ENCODE assay signal across 7 mouse cellular contexts in the genomic region with DNA sequence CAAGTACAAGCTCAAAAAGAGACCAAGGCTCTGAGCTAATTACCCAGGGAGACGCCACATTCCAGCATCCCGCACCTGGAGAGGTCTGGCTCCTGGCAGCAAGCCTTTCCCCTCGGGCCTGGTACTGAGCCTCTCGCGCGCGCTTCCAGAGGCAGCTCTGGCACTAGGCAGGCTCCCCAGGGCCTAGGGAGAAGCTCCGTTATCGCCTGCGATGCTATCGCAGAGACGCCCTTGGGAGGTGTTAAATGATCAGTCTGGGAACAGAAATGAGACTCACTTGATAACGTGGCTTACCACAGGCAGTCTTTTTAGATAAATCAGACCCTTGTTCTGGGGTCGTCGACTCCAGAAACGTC.
DNase-seq lines count a peak whose midpoint lies in the region; ATAC-seq and TF ChIP-seq lines count a peak whose summit lies in the region.

No protein-coding gene starts in this region.

- peak overlapping the region; percentile 95 for H3K4me3 ChIP-seq in testis, adult 2 months (ENCODE audit: control insufficient read depth, low read depth, low read length)
- peak overlapping the region; percentile 86 for H3K4me3 ChIP-seq in forebrain, embryonic 12.5 days (replicated peaks)
- peak overlapping the region; percentile 93 for H3K4me3 ChIP-seq in liver, embryonic 13.5 days (replicated peaks)

- H3K9me3 ChIP-seq in forebrain, embryonic 12.5 days = no peaks in the 10 kb centered on the region
- no peaks in the 10 kb centered on the region for H3K9me3 ChIP-seq in liver, embryonic 13.5 days (replicated peaks)

- H3K27me3 ChIP-seq in testis, adult 2 months (ENCODE audit: control insufficient read depth, insufficient read depth, low read length) = no peaks in the 10 kb centered on the region
- H3K27me3 ChIP-seq in forebrain, embryonic 12.5 days = no peaks in the 10 kb centered on the region
- no peaks in the 10 kb centered on the region for H3K27me3 ChIP-seq in liver, embryonic 13.5 days

- peaks cover 4% of the 10 kb centered on the region for H3K4me1 ChIP-seq in testis, adult 2 months (ENCODE audit: control insufficient read depth, insufficient read depth, low read length)
- peaks cover 17% of the 10 kb centered on the region for H3K4me1 ChIP-seq in forebrain, embryonic 12.5 days
- H3K4me1 ChIP-seq in liver, embryonic 13.5 days (replicated peaks) = peaks cover 42% of the 10 kb centered on the region

- no peak for TF ChIP-seq POLR2A in testis, adult 2 months (IDR thresholded peaks at IDR 0.05; ENCODE audit: control insufficient read depth, low read depth, low read length)

- peak; percentile 82 for ATAC-seq in forebrain, embryonic 12.5 days (ENCODE audit: low FRiP score)
- peak; percentile 73 for ATAC-seq in liver, embryonic 13.5 days (ENCODE audit: low read depth)

- H3K36me3 ChIP-seq in testis, adult 2 months (ENCODE audit: control insufficient read depth, insufficient read depth, low read length) = no peaks in the 10 kb centered on the region; the same call in 1 of the 2 replicates
- H3K36me3 ChIP-seq in forebrain, embryonic 12.5 days (replicated peaks) = no peaks in the 10 kb centered on the region
- no peaks in the 10 kb centered on the region for H3K36me3 ChIP-seq in liver, embryonic 13.5 days

- under 1% methylated on average over 16 of the region's 16 CpGs for WGBS in forebrain, embryonic 12.5 days
- under 1% methylated on average over 16 of the region's 16 CpGs for WGBS in liver, embryonic 13.5 days (ENCODE audit: insufficient replicate concordance)

- peak overlapping the region; percentile 78 for H3K4me2 ChIP-seq in forebrain, embryonic 12.5 days
- H3K4me2 ChIP-seq in liver, embryonic 13.5 days = peak overlapping the region; percentile 80

- peak overlapping the region; percentile 84 for H3K27ac ChIP-seq in testis, adult 2 months (ENCODE audit: control insufficient read depth, insufficient read depth, low read depth, low read length)
- H3K27ac ChIP-seq in forebrain, embryonic 12.5 days = peak overlapping the region; percentile 94
- H3K27ac ChIP-seq in liver, embryonic 13.5 days = peak overlapping the region; percentile 86

- DNase-seq in testis, postnatal 10 days (ENCODE audit: low spot score) = no peak
- no peak for DNase-seq in liver, embryonic 13.5 days
- no peak for DNase-seq in right cerebral cortex, postnatal 36 days (ENCODE audit: low spot score in 2 of 2)
- DNase-seq in cerebellum, adult 8-10 months = no peak
- DNase-seq in thymus, postnatal 10 days (ENCODE audit: low spot score in 2 of 2) = no peak

- H3K9ac ChIP-seq in forebrain, embryonic 12.5 days = peak overlapping the region; percentile 94
- peak overlapping the region; percentile 95 for H3K9ac ChIP-seq in liver, embryonic 13.5 days

- TF ChIP-seq CTCF in testis, adult 2 months (IDR thresholded peaks at IDR 0.05; ENCODE audit: control insufficient read depth, insufficient read depth, insufficient replicate concordance, low read depth, low read length) = no peak
